ENCODE assay signal across 20 mouse cellular contexts in the genomic region with DNA sequence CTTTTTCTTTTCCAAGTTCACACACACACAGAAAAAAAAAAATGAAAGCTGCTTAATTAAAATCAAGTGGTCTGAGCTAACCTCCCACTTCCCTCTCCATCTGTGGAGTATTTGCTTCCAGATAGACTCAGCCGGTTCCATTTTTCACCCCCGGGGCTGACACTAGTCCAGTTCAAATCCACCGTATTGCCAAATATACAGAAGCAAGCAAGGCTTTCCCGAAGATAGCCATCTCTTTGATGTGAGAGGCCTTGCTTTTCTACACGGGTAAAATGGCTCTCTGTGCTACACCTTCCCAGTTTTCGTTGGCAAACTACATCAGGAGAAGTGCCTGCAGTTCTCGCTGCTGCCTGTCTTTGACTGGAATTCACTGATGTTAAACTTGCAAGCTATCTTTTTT.
DNase-seq lines count a peak whose midpoint lies in the region; ATAC-seq and TF ChIP-seq lines count a peak whose summit lies in the region.
"Had no signal": no experiment of that assay in that cellular context is flagged by ENCODE, and none has a peak within 500 bp of the region (broad histone marks: within the 10 kb centered on the region; RNA-seq: fewer than 3 reads in every experiment).

No protein-coding gene starts in this region.

- peaks cover 9% of the 10 kb centered on the region; the same call in 1 of the 2 replicates for H3K4me1 ChIP-seq in hindbrain, postnatal 0 days (ENCODE audit: insufficient read depth, low read length)
- no peaks in the 10 kb centered on the region for H3K4me1 ChIP-seq in hindbrain, embryonic 11.5 days (replicated peaks; ENCODE audit: control insufficient read depth, insufficient read depth, low read length)
- H3K4me1 ChIP-seq: midbrain, embryonic 10.5 days had no signal

- H3K36me3 ChIP-seq in hindbrain, postnatal 0 days (ENCODE audit: insufficient read depth, low read length) = no peaks in the 10 kb centered on the region
- no peaks in the 10 kb centered on the region for H3K36me3 ChIP-seq in hindbrain, embryonic 11.5 days (ENCODE audit: control insufficient read depth, insufficient read depth, low read length)
- H3K36me3 ChIP-seq: embryonic facial prominence, embryonic 15.5 days; G1E; heart, embryonic 15.5 days; limb, embryonic 13.5 days; midbrain, embryonic 10.5 days had no signal

- H3K27me3 ChIP-seq in hindbrain, postnatal 0 days (ENCODE audit: insufficient read depth, low read length) = no peaks in the 10 kb centered on the region
- H3K27me3 ChIP-seq in hindbrain, embryonic 11.5 days (ENCODE audit: control insufficient read depth, insufficient read depth, low read length) = no peaks in the 10 kb centered on the region
- H3K27me3 ChIP-seq: embryonic facial prominence, embryonic 15.5 days; forebrain, embryonic 13.5 days; heart, embryonic 15.5 days had no signal

- TF ChIP-seq CTCF in hindbrain, postnatal 0 days (IDR thresholded peaks at IDR 0.05; ENCODE audit: low read depth) = no peak

- H3K4me2 ChIP-seq in hindbrain, postnatal 0 days (ENCODE audit: low read depth, low read length) = no peak overlapping the region
- H3K4me2 ChIP-seq in hindbrain, embryonic 11.5 days (replicated peaks; ENCODE audit: low read depth, low read length) = no peak overlapping the region
- H3K4me2 ChIP-seq: embryonic facial prominence, embryonic 15.5 days; forebrain, embryonic 13.5 days; heart, embryonic 15.5 days; limb, embryonic 13.5 days had no signal

- H3K9me3 ChIP-seq in hindbrain, postnatal 0 days (ENCODE audit: low read length) = no peaks in the 10 kb centered on the region
- H3K9me3 ChIP-seq in hindbrain, embryonic 11.5 days (ENCODE audit: control insufficient read depth, low read length) = no peaks in the 10 kb centered on the region
- H3K9me3 ChIP-seq: embryonic facial prominence, embryonic 15.5 days; forebrain, embryonic 13.5 days; heart, embryonic 15.5 days; limb, embryonic 13.5 days; midbrain, embryonic 10.5 days had no signal

- no peak overlapping the region for H3K4me3 ChIP-seq in hindbrain, postnatal 0 days (ENCODE audit: low read length)
- no peak overlapping the region for H3K4me3 ChIP-seq in hindbrain, embryonic 11.5 days (ENCODE audit: low read depth, low read length)
- H3K4me3 ChIP-seq: embryonic facial prominence, embryonic 15.5 days; forebrain, embryonic 13.5 days; heart, embryonic 15.5 days; limb, embryonic 13.5 days; midbrain, embryonic 10.5 days; myocyte had no signal

- intact Hi-C loops in left cerebral cortex, postnatal 25 days (cut with DNase I) = no loop called here

- 54% methylated on average over 7 of the region's 7 CpGs for WGBS in hindbrain, postnatal 0 days
- 77% methylated on average over 7 of the region's 7 CpGs for WGBS in hindbrain, embryonic 11.5 days

- no peak for ATAC-seq in hindbrain, postnatal 0 days
- no peak for ATAC-seq in hindbrain, embryonic 11.5 days (ENCODE audit: low FRiP score)
- ATAC-seq in cerebellum, adult (ENCODE audit: insufficient number of reproducible peaks, low FRiP score, low TSS enrichment) = peak; percentile 73
- ATAC-seq: forebrain, embryonic 13.5 days had no signal

- DNase-seq in hindbrain, postnatal 0 days (ENCODE audit: low spot score) = peak; percentile 56
- no peak for DNase-seq in hindbrain, embryonic 11.5 days (ENCODE audit: low spot score)
- peak; percentile 95 for DNase-seq in brain, adult 2 months (ENCODE audit: low read depth, low spot score)
- DNase-seq in cerebellum, postnatal 14 days = peak; percentile 80 to 89
- DNase-seq in layer of hippocampus, adult 11-12 months (ENCODE audit: low spot score) = no peak
- DNase-seq in heart, adult 8-10 months (ENCODE audit: low spot score) = no peak
- DNase-seq in left cerebral cortex, postnatal 25 days (ENCODE audit: low spot score in 2 of 2) = no peak
- DNase-seq: adrenal gland, adult 2 months; kidney, adult 8-10 months; kidney, postnatal 4 days; layer of hippocampus, postnatal 36 days; thymus, postnatal 25 days had no signal

- H3K27ac ChIP-seq in hindbrain, postnatal 0 days = no peak overlapping the region
- no peak overlapping the region for H3K27ac ChIP-seq in hindbrain, embryonic 11.5 days (ENCODE audit: low read depth, low read length)
- H3K27ac ChIP-seq: embryonic facial prominence, embryonic 15.5 days; forebrain, embryonic 13.5 days; heart, embryonic 15.5 days; limb, embryonic 13.5 days; midbrain, embryonic 10.5 days had no signal

- H3K9ac ChIP-seq in hindbrain, postnatal 0 days (replicated peaks; ENCODE audit: low read length) = no peak overlapping the region
- H3K9ac ChIP-seq in hindbrain, embryonic 11.5 days (ENCODE audit: low read depth, low read length) = no peak overlapping the region
- H3K9ac ChIP-seq: embryonic facial prominence, embryonic 15.5 days; forebrain, embryonic 13.5 days; heart, embryonic 15.5 days; limb, embryonic 13.5 days had no signal

Comparison
In these comparisons a context has a peak if more than half of its experiments do, and no peak if none do; other contexts are left out.
1. DNase-seq: peak in hindbrain, postnatal 0 days (single experiment), brain, adult 2 months (single experiment) and cerebellum, postnatal 14 days (2 of 2); none in hindbrain, embryonic 11.5 days (single experiment), layer of hippocampus, adult 11-12 months (single experiment), heart, adult 8-10 months (single experiment) and left cerebral cortex, postnatal 25 days (0 of 2).